8 mouse cellular contexts compared by ENCODE assay signal in the genomic region with DNA sequence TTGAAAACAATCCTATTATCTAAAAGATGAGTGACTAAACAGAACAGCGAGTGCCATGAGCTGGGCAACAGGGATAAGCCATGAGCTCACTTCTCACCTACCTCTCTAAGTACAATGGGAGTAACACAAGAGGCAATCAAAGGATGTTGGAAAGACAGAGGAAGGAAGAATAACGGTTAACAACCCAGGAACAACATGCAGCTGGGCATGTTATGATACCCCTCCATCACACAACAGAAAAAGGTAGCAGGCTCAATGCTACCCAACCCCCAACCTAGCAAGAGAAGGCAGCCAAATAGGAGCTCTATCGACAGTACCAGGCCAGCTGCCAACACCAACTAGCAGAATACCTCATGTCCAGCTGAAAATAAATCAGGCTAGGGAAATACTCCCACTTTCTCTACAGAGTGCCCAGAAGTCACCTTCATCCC.
DNase-seq lines count a peak whose midpoint lies in the region; TF ChIP-seq lines count a peak whose summit lies in the region.

No protein-coding gene starts in this region.

- H3K27ac ChIP-seq in olfactory bulb, adult 2 months (ENCODE audit: insufficient read depth, low read depth, low read length): peak overlapping the region; percentile 50; the same call in 1 of the 2 replicates

- no peak for TF ChIP-seq POLR2A in olfactory bulb, adult 2 months (IDR thresholded peaks at IDR 0.05; ENCODE audit: insufficient read depth, low read depth, low read length)

- H3K4me1 ChIP-seq in olfactory bulb, adult 2 months (ENCODE audit: control insufficient read depth, insufficient read depth, low read length): 0 out of 2 replicates have a peak, but pooled peaks cover 2% of the 10 kb centered on the region

- no peak for TF ChIP-seq CTCF in olfactory bulb, adult 2 months (IDR thresholded peaks at IDR 0.05; ENCODE audit: insufficient read depth, low read depth, low read length)

- peak; percentile 52 to 58 for DNase-seq in cerebellum, adult 18-20 months
- no peak for DNase-seq in cerebellum, adult 11 months
- peak; percentile 64 to 71 for DNase-seq in right cerebral cortex, postnatal 10 days (ENCODE audit: low spot score in 2 of 2)
- DNase-seq in right cerebral cortex, postnatal 36 days (ENCODE audit: low spot score in 2 of 2): no peak
- DNase-seq in kidney, adult 9 months: peak; percentile 86
- no peak for DNase-seq in spleen, postnatal 14 days (ENCODE audit: low spot score in 2 of 2)
- DNase-seq in T-cell, adult 2 months (ENCODE audit: low spot score): no peak

- 42% methylated on average over 3 of the region's 3 CpGs for WGBS in olfactory bulb, adult 2 months

- no peak overlapping the region for H3K4me3 ChIP-seq in olfactory bulb, adult 2 months (ENCODE audit: insufficient read depth, low read depth, low read length)

Comparison
In these comparisons a context has a peak if more than half of its experiments do, and no peak if none do; other contexts are left out.
1. DNase-seq: peak in cerebellum, adult 18-20 months (2 of 2), right cerebral cortex, postnatal 10 days (2 of 2) and kidney, adult 9 months (single experiment); none in cerebellum, adult 11 months (single experiment), right cerebral cortex, postnatal 36 days (0 of 2), spleen, postnatal 14 days (0 of 2) and T-cell, adult 2 months (single experiment).